Mouse (Mus musculus): ENCODE measurements around the gene Kat2b. TPM values are rescaled to one million over a fixed set of nuclear protein-coding genes. Genes with fewer than 3 reads are reported as not detected.

The Kat2b gene
- polyA plus RNA-seq, 1 experiment from 2014 or later = 5.1 TPM

GRCm38 (mm10) chr17:53577151-53577550, 10.5 kb downstream of the Kat2b start:
- no peaks in the 10 kb centered on the region for H3K27me3 ChIP-seq (replicated peaks)
- ATAC-seq = no peak
- no peaks in the 10 kb centered on the region for H3K9me3 ChIP-seq (replicated peaks)
- H3K4me2 ChIP-seq = no peak overlapping the region
- H3K9ac ChIP-seq = no peak overlapping the region
- 66% methylated on average over 2 of the region's 2 CpGs for WGBS (ENCODE audit: insufficient replicate concordance)
- H3K27ac ChIP-seq = no peak overlapping the region
- H3K36me3 ChIP-seq = peaks cover 3% of the 10 kb centered on the region
- peaks cover 62% of the 10 kb centered on the region for H3K4me1 ChIP-seq
- no peak overlapping the region for H3K4me3 ChIP-seq

GRCm38 (mm10) chr17:53577754-53578153, 11.1 kb downstream of the Kat2b start:
- peaks cover 62% of the 10 kb centered on the region for H3K4me1 ChIP-seq
- WGBS (ENCODE audit: insufficient replicate concordance) = 63% methylated on average over 5 of the region's 5 CpGs
- no peaks in the 10 kb centered on the region for H3K27me3 ChIP-seq (replicated peaks)
- no peak overlapping the region for H3K4me2 ChIP-seq
- H3K4me3 ChIP-seq = no peak overlapping the region
- H3K9me3 ChIP-seq (replicated peaks) = no peaks in the 10 kb centered on the region
- H3K9ac ChIP-seq = no peak overlapping the region
- no peak for ATAC-seq
- H3K36me3 ChIP-seq = peaks cover 6% of the 10 kb centered on the region
- H3K27ac ChIP-seq = no peak overlapping the region

- H3K36me3 ChIP-seq = peaks cover 6% of the 10 kb centered on the region
- WGBS (ENCODE audit: insufficient replicate concordance) = 68% methylated on average over 6 of the region's 6 CpGs
- peak overlapping the region; percentile 40; the same call in 1 of the 2 replicates for H3K27ac ChIP-seq
- H3K9ac ChIP-seq = no peak overlapping the region
- H3K9me3 ChIP-seq (replicated peaks) = no peaks in the 10 kb centered on the region
- H3K4me1 ChIP-seq = peaks cover 61% of the 10 kb centered on the region
- peak; percentile 9; the same call in 1 of the 2 replicates for ATAC-seq
- no peak overlapping the region for H3K4me3 ChIP-seq
- H3K4me2 ChIP-seq = peak overlapping the region; percentile 41
- no peaks in the 10 kb centered on the region for H3K27me3 ChIP-seq (replicated peaks)
Measured at GRCm38 (mm10) chr17:53578249-53578648, 11.6 kb downstream of the Kat2b start.

GRCm38 (mm10) chr17:53578776-53579175, 12.1 kb downstream of the Kat2b start:
- Histone ChIP-seq H3K9ac (no peak overlapping the region), H3K9me3 (replicated peaks) (no peaks in the 10 kb centered on the region), H3K4me2 (peak overlapping the region; percentile 41), H3K4me1 (peaks cover 60% of the 10 kb centered on the region), H3K4me3 (no peak overlapping the region), H3K27me3 (replicated peaks) (no peaks in the 10 kb centered on the region), H3K36me3 (peaks cover 8% of the 10 kb centered on the region), H3K27ac (peak overlapping the region; percentile 40; the same call in 1 of the 2 replicates)
- 34% methylated on average over 9 of the region's 9 CpGs for WGBS (ENCODE audit: insufficient replicate concordance)
- ATAC-seq = peak; percentile 36

GRCm38 (mm10) chr17:53579612-53580011, 13.0 kb downstream of the Kat2b start:
- WGBS (ENCODE audit: insufficient replicate concordance) = 61% methylated on average over 4 of the region's 4 CpGs
- Histone ChIP-seq H3K9me3 (replicated peaks) (no peaks in the 10 kb centered on the region), H3K27me3 (replicated peaks) (no peaks in the 10 kb centered on the region), H3K36me3 (peaks cover 12% of the 10 kb centered on the region), H3K4me2 (no peak overlapping the region), H3K27ac (0 out of 2 replicates have a peak overlapping the region, but pooled peaks have one; percentile 16), H3K9ac (no peak overlapping the region), H3K4me3 (no peak overlapping the region), H3K4me1 (peaks cover 57% of the 10 kb centered on the region)
- ATAC-seq = no peak

- peaks cover 56% of the 10 kb centered on the region for H3K4me1 ChIP-seq
- no peaks in the 10 kb centered on the region for H3K27me3 ChIP-seq (replicated peaks)
- H3K4me2 ChIP-seq = no peak overlapping the region
- peaks cover 12% of the 10 kb centered on the region for H3K36me3 ChIP-seq
- H3K27ac ChIP-seq = no peak overlapping the region
- no peak overlapping the region for H3K4me3 ChIP-seq
- H3K9me3 ChIP-seq (replicated peaks) = no peaks in the 10 kb centered on the region
- no peak for ATAC-seq
- WGBS (ENCODE audit: insufficient replicate concordance) = 64% methylated on average over 3 of the region's 3 CpGs
- H3K9ac ChIP-seq = no peak overlapping the region
Measured at GRCm38 (mm10) chr17:53580237-53580636, 13.6 kb downstream of the Kat2b start.

GRCm38 (mm10) chr17:53582026-53582585, 15.4 kb downstream of the Kat2b start:
- Histone ChIP-seq H3K27ac (no peak overlapping the region), H3K27me3 (replicated peaks) (no peaks in the 10 kb centered on the region), H3K36me3 (peaks cover 12% of the 10 kb centered on the region; the same call in 1 of the 2 replicates), H3K4me3 (no peak overlapping the region), H3K4me1 (peaks cover 65% of the 10 kb centered on the region), H3K4me2 (peak overlapping the region; percentile 41), H3K9ac (no peak overlapping the region), H3K9me3 (replicated peaks) (no peaks in the 10 kb centered on the region)
- ATAC-seq = no peak
- WGBS (ENCODE audit: insufficient replicate concordance) = 51% methylated on average over 4 of the region's 4 CpGs

GRCm38 (mm10) chr17:53582805-53583204, 16.1 kb downstream of the Kat2b start:
- ATAC-seq = no peak
- H3K27me3 ChIP-seq (replicated peaks) = no peaks in the 10 kb centered on the region
- no peaks in the 10 kb centered on the region for H3K9me3 ChIP-seq (replicated peaks)
- WGBS (ENCODE audit: insufficient replicate concordance) = 84% methylated on average over 7 of the region's 7 CpGs
- peaks cover 65% of the 10 kb centered on the region for H3K4me1 ChIP-seq
- peaks cover 12% of the 10 kb centered on the region; the same call in 1 of the 2 replicates for H3K36me3 ChIP-seq
- no peak overlapping the region for H3K27ac ChIP-seq
- H3K4me2 ChIP-seq = no peak overlapping the region
- no peak overlapping the region for H3K9ac ChIP-seq
- no peak overlapping the region for H3K4me3 ChIP-seq

GRCm38 (mm10) chr17:53583846-53584579, 17.4 kb downstream of the Kat2b start:
- ATAC-seq = no peak
- Histone ChIP-seq H3K36me3 (peaks cover 12% of the 10 kb centered on the region; the same call in 1 of the 2 replicates), H3K27ac (no peak overlapping the region), H3K4me3 (no peak overlapping the region), H3K9ac (no peak overlapping the region), H3K27me3 (replicated peaks) (no peaks in the 10 kb centered on the region), H3K4me2 (no peak overlapping the region), H3K4me1 (peaks cover 61% of the 10 kb centered on the region), H3K9me3 (replicated peaks) (no peaks in the 10 kb centered on the region)
- WGBS (ENCODE audit: insufficient replicate concordance) = 78% methylated on average over 11 of the region's 11 CpGs

- WGBS (ENCODE audit: insufficient replicate concordance) = 37% methylated on average over 14 of the region's 14 CpGs
- H3K27me3 ChIP-seq (replicated peaks) = no peaks in the 10 kb centered on the region
- H3K4me1 ChIP-seq = peaks cover 40% of the 10 kb centered on the region
- H3K4me3 ChIP-seq = no peak overlapping the region
- peak overlapping the region; percentile 40 for H3K4me2 ChIP-seq
- peak; percentile 91 for ATAC-seq
- peak overlapping the region; percentile 37; the same call in 1 of the 2 replicates for H3K9ac ChIP-seq
- peak overlapping the region; percentile 72 for H3K27ac ChIP-seq
- H3K9me3 ChIP-seq (replicated peaks) = no peaks in the 10 kb centered on the region
- H3K36me3 ChIP-seq = 0 out of 2 replicates have a peak, but pooled peaks cover 9% of the 10 kb centered on the region
Measured at GRCm38 (mm10) chr17:53587074-53587851, 20.6 kb downstream of the Kat2b start.

- WGBS (ENCODE audit: insufficient replicate concordance) = 72% methylated on average over 9 of the region's 9 CpGs
- no peak for ATAC-seq
- Histone ChIP-seq H3K9ac (0 out of 2 replicates have a peak overlapping the region, but pooled peaks have one; percentile 37), H3K4me1 (peaks cover 33% of the 10 kb centered on the region), H3K27me3 (replicated peaks) (no peaks in the 10 kb centered on the region), H3K27ac (peak overlapping the region; percentile 72), H3K9me3 (replicated peaks) (no peaks in the 10 kb centered on the region), H3K4me2 (peak overlapping the region; percentile 40), H3K36me3 (0 out of 2 replicates have a peak, but pooled peaks cover 6% of the 10 kb centered on the region), H3K4me3 (no peak overlapping the region)
Measured at GRCm38 (mm10) chr17:53588097-53588855, 21.6 kb downstream of the Kat2b start.
